Mouse (Mus musculus): ENCODE data around the gene Mxd1.

DNA sequence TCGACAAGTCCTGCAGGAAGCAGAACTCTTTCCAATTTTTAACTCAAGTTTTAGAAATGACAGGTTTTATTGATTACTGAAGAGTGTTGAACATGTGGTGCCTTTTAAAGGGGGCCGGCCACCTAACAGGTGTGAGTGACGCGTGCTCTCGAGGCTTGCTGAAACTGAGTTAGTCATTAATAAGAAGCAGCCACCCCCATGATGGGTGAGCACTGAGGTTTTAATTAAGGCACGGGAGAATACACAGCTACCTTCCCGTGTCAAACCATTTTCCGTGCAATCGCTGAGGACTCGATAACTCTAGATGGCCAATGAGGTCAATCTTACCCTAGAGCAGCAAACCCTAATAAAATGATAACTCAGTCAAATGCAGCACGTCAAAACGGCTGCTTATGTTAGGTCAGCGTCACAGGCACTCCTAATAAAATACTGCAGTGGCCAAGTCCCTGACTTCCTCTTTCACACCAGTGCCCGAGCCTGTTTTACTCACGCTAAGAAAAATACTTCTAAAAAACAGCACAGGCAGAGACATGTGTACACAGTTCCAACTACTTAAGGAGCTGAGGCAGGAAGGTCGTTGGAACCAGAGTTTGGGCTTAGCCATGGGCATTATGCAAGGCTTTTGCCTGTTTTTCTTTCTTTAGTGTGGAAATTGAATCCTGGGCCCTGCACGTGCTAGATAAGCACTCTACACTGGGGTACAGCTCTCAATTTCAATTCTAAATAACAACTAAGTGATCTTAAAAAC, 3.2 kb downstream of the Mxd1 start:
- TF ChIP-seq CTCF (conservative IDR thresholded peaks at IDR 0.05; ENCODE audit: insufficient read depth, insufficient read length, low read depth, low read length) = no peak
- TF ChIP-seq POLR2A (IDR thresholded peaks at IDR 0.05; ENCODE audit: low read depth, low read length) = no peak
